9 mouse cellular contexts compared by ENCODE assay signal in the genomic region with DNA sequence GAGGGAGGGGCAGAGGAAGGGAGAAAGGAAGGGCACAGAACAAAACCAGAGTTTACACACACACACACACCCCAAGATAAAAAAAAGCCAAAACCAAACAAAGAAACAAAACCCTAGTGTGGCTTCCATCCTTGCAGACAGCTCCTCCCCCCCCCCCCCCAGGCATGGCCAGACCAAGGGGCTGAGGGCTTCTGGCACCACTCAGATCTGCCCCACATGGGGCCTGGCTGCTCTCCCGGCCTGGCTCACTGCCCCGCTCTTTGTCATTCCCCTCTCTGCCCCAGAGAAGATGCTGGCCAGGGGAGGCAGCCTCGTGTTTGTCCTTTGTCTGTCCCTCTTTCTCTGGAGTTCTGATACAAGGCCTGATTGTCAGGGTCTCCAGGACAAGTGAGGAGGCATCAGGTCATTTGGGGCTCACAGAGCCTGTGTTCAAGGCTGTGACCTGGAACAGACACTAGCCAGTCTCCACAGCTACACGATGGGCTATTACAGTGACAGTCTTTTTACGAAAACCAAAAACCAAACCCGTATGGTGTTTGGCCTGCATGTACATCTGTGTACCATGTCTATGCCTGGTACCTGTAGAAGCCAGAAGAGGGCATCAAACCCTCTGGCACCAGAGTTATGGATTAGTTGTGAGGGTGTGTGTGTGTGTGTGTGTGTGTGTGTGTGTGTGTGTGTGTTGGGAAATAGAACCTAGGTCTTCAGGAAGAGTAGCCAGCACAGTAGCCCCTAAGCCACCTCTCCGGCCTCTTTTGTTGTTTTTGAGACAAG. TPM values are rescaled to one million over a fixed set of nuclear protein-coding genes. Genes with fewer than 3 reads are reported as not detected.
DNase-seq lines count a peak whose midpoint lies in the region; ATAC-seq and TF ChIP-seq lines count a peak whose summit lies in the region.
"Had no signal": no experiment of that assay in that cellular context is flagged by ENCODE, and none has a peak within 500 bp of the region (broad histone marks: within the 10 kb centered on the region; RNA-seq: fewer than 3 reads in every experiment).

No protein-coding gene starts in this region.

- H3K9ac ChIP-seq in neural tube, embryonic 13.5 days = no peak overlapping the region
- peak overlapping the region; percentile 7 for H3K9ac ChIP-seq in forebrain, embryonic 16.5 days (replicated peaks; ENCODE audit: low read depth, low read length)
- H3K9ac ChIP-seq: liver, embryonic 15.5 days had no signal

- no peak overlapping the region for H3K4me2 ChIP-seq in neural tube, embryonic 13.5 days
- H3K4me2 ChIP-seq in forebrain, embryonic 16.5 days (ENCODE audit: low read length) = no peak overlapping the region
- H3K4me2 ChIP-seq: liver, embryonic 15.5 days had no signal

- no peaks in the 10 kb centered on the region for H3K9me3 ChIP-seq in neural tube, embryonic 13.5 days
- no peaks in the 10 kb centered on the region for H3K9me3 ChIP-seq in forebrain, embryonic 16.5 days (ENCODE audit: control insufficient read depth, low read length)
- H3K9me3 ChIP-seq: liver, embryonic 15.5 days had no signal

- H3K4me3 ChIP-seq in neural tube, embryonic 13.5 days = no peak overlapping the region
- H3K4me3 ChIP-seq in forebrain, embryonic 16.5 days (replicated peaks; ENCODE audit: low read length) = no peak overlapping the region
- no peak overlapping the region for H3K4me3 ChIP-seq in gastrocnemius, adult 2 months
- H3K4me3 ChIP-seq: liver, embryonic 15.5 days had no signal

- peak overlapping the region; percentile 81 for H3K27ac ChIP-seq in neural tube, embryonic 13.5 days (replicated peaks)
- peak overlapping the region; percentile 77 for H3K27ac ChIP-seq in forebrain, embryonic 16.5 days (ENCODE audit: low read length)
- H3K27ac ChIP-seq in gastrocnemius, adult 2 months = no peak overlapping the region
- H3K27ac ChIP-seq: liver, embryonic 15.5 days had no signal

- H3K27me3 ChIP-seq in neural tube, embryonic 13.5 days = peaks cover 26% of the 10 kb centered on the region
- H3K27me3 ChIP-seq in forebrain, embryonic 16.5 days (replicated peaks; ENCODE audit: control insufficient read depth, insufficient read depth, low read length) = no peaks in the 10 kb centered on the region
- H3K27me3 ChIP-seq: liver, embryonic 15.5 days had no signal

- peaks cover 62% of the 10 kb centered on the region for H3K4me1 ChIP-seq in neural tube, embryonic 13.5 days (replicated peaks)
- peaks cover 23% of the 10 kb centered on the region for H3K4me1 ChIP-seq in forebrain, embryonic 16.5 days (replicated peaks; ENCODE audit: control insufficient read depth, insufficient read depth, low read length)

- ATAC-seq in neural tube, embryonic 13.5 days (ENCODE audit: low read depth) = peak; percentile 82
- peak; percentile 79 for ATAC-seq in forebrain, embryonic 16.5 days
- no peak for ATAC-seq in activated CD4-positive, CD25-positive, alpha-beta regulatory T cell, adult 4 months

- intact Hi-C loops in gastrocnemius, adult 2 months (cut with DNase I) = no loop called here

- TF ChIP-seq CTCF in gastrocnemius, adult 2 months (IDR thresholded peaks at IDR 0.05) = no peak

- no peak for DNase-seq in neural tube, embryonic 10.5 days (ENCODE audit: extremely low spot score, low spot score)
- DNase-seq in layer of hippocampus, adult 9-11 months = peak; percentile 93
- DNase-seq in right cerebral cortex, postnatal 10 days (ENCODE audit: low spot score in 2 of 2) = peak; percentile 88 to 89
- DNase-seq in gastrocnemius, adult 2 months = no peak
- DNase-seq in liver = no peak

- 0 out of 2 replicates have a peak, but pooled peaks cover 6% of the 10 kb centered on the region for H3K36me3 ChIP-seq in neural tube, embryonic 13.5 days
- H3K36me3 ChIP-seq in forebrain, embryonic 16.5 days (ENCODE audit: control insufficient read depth, insufficient read depth) = no peaks in the 10 kb centered on the region

- WGBS in neural tube, embryonic 13.5 days = 50% methylated on average over 7 of the region's 7 CpGs
- 42% methylated on average over 7 of the region's 7 CpGs for WGBS in forebrain, embryonic 16.5 days

RNA-seq across cellular contexts. Expression of a gene that starts 20.0 kb away (rescaled TPM):
- polyA plus RNA-seq in neural tube, embryonic 13.5 days (2015; fragmentation: Nextera tagmentation; extraction: Ambion mirVana) = 17.1 and 22.3 TPM in 2 replicates
- polyA plus RNA-seq in forebrain, embryonic 16.5 days (2015; fragmentation: Nextera tagmentation; extraction: Ambion mirVana) = 33.3 and 35.7 TPM in 2 replicates
- total RNA-seq in gastrocnemius, adult 2 months (2021) = 10 to 100 TPM in 1 of 2 experiments, 1 to 10 TPM in 1; 5.6 to 14.3 TPM
- 10 to 100 TPM in 1 of 2 experiments, 1 to 10 TPM in 1; 9.9 to 12.9 TPM for polyA plus RNA-seq in activated CD4-positive, CD25-positive, alpha-beta regulatory T cell, adult 4 months (2017; shearing (Covaris generic))

RNA-seq across cellular contexts. Expression of a gene that starts 38.6 kb away (rescaled TPM):
- polyA plus RNA-seq in neural tube, embryonic 13.5 days (2015; fragmentation: Nextera tagmentation; extraction: Ambion mirVana) = 77.5 and 78.5 TPM in 2 replicates
- 104 and 112 TPM in 2 replicates for polyA plus RNA-seq in forebrain, embryonic 16.5 days (2015; fragmentation: Nextera tagmentation; extraction: Ambion mirVana)
- 1 to 10 TPM; 4.1 to 6.2 TPM for total RNA-seq in gastrocnemius, adult 2 months (2021)
- 10 to 100 TPM; 17.6 to 22.8 TPM for polyA plus RNA-seq in activated CD4-positive, CD25-positive, alpha-beta regulatory T cell, adult 4 months (2017; shearing (Covaris generic))

Comparison
In these comparisons a context has a peak if more than half of its experiments do, and no peak if none do; other contexts are left out.
1. DNase-seq: peak in layer of hippocampus, adult 9-11 months (single experiment) and right cerebral cortex, postnatal 10 days (2 of 2); none in neural tube, embryonic 10.5 days (single experiment), gastrocnemius, adult 2 months (single experiment) and liver (single experiment).